Mouse (Mus musculus) large intestine, adult 2 months (tissue): ENCODE measurements around the gene Elavl2. TPM values are rescaled to one million over a fixed set of nuclear protein-coding genes. Genes with fewer than 3 reads are reported as not detected.
"Not testable (repeated sequence)": the region's sequence is repeated elsewhere in the genome, so short reads cannot be mapped to it uniquely, and the experiment has no call there.

Source experiments
- DNase-seq: peaks from one replicate; pipeline ENCODE4 v3.0.0-alpha.2; 2012; ENCODE audit warnings: low read depth, low spot score
- WGBS: fragments of 180-500 bp; shearing (Covaris S2); methylation state at CpG from one replicate; pipeline ENCODE4 v1.1.7; 2018; 5-methylcytosine and 5-hydroxymethylcytosine counted together
- polyA plus RNA-seq: library from polyadenylated mRNA; depleted of rRNA; stranded (reverse); fragments of >200 nt; gene quantifications from 2 replicates; pipeline ENCODE4 v1.2.3, GENCODE M21; 2012

The Elavl2 gene
- polyA plus RNA-seq, 1 experiment: 0.05 TPM

DNA sequence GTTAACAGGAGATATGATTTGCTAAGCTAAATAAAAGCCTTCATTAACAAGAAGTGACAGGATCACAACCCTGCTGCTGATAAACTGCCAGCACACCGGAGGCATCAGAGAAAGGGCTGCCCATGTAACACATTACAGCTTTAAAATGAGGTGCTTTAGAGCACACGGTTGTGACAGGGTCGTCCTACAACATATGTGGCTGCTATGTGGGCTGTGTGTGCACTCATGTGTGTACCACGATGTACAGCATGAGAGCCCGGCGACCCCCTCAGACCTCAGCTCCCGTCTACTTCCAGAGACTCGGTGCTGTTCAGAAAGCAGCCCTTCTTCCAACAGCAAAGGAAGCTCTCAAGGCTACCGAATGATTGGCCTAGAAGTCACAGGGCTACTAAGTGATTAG is 47.4 kb downstream of the Elavl2 start:
- 70% methylated on average over 9 of the region's 9 CpGs for WGBS
- no peak for DNase-seq

DNA sequence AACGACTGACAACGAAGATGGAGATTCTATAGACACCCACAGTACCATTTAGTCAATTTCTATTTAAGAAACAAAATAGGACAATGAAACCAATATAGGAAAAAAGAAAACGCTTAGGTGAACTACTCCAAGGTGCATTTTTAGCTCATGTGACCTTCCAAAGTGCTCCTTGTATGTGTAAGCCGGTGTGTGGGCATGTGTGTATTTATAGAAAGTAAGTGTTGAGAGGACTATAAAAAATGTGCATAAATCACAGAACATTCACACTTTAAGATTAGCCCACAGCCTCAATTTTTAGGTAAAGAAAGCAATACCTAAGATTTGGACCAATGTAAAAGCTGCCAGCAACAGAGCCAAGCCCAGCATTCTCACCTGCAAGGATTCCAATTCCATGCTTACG is 51.0 kb downstream of the Elavl2 start:
- 78% methylated on average over 5 of the region's 5 CpGs for WGBS
- no peak for DNase-seq

DNA sequence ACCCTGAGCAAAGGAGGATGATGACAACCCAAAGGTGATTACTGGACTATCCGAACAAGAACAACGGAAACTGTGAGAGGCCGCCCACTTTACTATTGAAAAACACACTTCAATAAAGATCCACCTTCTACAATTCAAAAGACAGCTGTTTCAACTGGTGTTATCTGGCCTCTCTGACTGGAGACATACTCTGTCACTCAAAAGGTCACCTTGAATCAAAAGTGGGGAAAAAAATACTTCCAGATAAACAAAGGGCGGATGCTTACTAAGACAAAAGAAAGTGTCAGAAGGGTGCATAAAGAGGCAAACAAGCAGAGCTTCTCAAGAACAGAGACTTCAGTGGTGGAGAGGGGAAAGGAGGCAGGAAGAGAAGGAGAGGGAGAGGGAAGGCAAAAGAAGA is 66.4 kb downstream of the Elavl2 start:
- no peak for DNase-seq
- 89% methylated on average over 4 of the region's 4 CpGs for WGBS

DNA sequence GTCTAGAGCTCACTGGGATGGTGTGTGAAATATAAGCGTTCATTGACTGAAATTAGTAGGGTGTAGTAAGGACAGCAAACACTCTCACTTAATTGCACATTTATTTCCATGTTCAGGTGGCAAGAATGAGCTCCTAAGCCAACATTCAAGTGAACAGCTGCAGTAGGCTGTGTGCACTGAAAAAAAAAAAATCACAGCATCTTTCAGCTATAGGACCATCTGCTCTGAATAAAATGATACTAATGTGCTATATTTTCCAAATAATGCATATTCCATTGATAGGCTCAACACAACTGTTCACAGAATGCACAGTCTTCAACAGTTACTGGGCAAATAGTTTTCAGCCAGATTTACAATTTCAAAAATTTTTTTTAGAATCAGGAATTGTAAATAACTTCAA is 89.8 kb downstream of the Elavl2 start:
- no peak for DNase-seq
- 80% methylated on average over 1 of the region's 1 CpGs for WGBS

DNA sequence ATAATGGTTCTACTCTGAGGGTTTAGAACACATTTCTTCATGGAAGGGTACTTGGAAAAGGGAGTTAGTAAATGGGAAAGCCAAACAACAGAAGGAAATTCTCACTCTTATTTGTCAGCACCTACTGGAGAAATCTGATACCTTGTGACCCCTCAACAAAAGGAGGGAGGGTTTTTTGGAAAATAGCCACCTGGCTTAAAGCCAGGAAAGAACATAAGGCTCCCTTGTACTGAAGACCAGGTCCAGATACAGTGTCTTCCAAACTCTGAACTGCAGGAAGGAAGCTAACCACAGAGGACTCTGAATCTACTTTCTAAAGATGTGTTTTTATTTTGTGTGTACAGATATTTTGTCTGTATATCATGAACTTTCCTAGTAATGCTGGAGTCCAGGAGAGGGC is 102.9 kb downstream of the Elavl2 start:
- no peak for DNase-seq

DNA sequence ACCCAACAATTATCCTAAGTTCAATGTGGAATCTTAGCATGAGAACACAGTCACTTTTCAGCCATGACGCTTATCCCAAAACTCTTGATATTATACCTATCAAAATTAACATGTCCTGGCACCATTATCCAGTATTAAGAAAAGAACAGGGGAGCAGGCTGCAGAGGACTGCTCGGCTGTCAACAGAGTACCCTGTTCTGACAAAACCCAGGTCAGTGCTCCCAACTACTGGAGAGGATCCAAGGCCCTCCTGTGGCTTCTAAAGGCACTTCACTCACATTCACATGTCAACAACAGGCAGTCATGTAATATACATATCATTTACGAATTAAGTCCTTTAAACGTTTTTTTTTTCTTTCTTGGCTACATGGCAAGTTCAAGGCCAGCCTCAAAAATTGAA is 105.3 kb downstream of the Elavl2 start:
- DNase-seq: no peak
- WGBS: 63% methylated on average over 4 of the region's 4 CpGs

DNA sequence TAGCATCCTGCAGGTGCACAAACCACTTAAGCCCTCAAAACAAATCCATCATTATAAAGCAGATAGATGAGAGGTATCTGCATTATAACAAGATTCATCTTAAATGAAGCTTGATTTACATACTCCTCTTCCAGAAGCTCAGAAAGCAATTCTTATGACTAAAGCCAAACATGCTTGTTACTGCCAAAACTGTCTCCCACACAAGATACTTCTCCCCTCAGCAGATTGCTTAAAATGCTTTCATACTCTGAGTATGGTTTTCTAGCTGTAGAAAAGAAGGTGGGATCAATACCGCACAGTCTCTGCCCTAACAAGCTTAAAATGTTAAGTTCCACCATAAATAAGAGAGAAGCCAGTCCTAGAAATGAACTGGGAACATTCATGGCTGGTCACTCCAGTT is 109.1 kb downstream of the Elavl2 start:
- WGBS: 79% methylated on average over 1 of the region's 1 CpGs
- DNase-seq: no peak

DNA sequence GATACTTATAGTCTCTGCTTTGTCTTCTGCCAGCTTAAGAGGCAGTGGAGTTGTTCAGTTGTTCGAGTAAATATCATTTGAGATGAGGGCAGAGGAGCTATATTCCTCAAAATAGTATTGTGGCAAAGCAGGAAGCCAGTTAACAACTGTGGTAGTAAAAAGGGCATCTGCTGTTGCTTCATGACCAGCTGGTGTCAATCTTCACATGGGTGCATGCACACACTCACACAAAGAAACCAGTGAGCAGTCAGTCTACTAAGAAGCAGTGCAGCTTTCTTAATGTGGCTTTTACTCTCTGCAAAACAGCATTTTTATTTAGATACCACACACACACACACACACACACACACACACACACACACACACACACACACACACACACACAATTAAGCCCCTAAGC is 110.2 kb downstream of the Elavl2 start:
- WGBS: 47% methylated on average over 1 of the region's 1 CpGs
- no peak for DNase-seq

DNA sequence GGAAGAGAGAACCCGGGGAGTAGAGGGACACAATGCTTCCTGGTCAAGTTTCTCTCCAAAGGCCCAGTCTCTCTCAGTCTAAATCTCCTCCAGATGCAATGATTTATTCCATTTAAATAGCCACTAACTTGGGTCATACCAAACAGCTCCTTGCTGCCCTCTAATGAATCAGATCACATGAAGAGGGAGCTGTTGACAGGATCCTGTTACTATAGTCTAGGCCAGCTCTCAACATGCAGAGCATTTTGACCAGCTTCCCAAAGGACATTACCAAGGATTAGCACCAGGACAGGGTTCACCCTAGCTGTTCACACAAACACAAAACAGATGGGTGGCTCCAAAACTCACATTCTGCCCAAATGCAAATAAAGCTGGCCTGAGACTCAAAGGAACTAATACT is 111.4 kb downstream of the Elavl2 start:
- 73% methylated on average over 1 of the region's 1 CpGs for WGBS
- no peak for DNase-seq

DNA sequence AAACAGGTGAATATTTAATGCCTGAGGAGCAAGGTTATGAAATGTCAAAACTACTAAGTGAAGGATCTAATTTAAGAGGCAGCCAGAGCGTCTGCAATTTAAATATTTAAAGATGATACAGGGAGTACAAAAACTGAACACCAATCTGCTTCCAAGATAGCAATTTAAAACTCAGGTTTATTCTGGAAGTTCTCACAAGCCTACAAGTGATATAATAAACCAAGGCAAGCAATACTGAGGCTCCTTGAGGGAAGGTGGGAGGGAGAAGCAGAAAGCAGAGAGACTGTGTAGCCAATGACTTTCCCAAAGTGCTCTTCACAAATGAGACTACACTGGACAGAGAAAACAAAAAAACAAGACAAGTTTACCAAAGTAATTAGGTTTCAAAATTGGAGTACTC is 132.2 kb downstream of the Elavl2 start:
- DNase-seq: no peak
- WGBS: 73% methylated on average over 1 of the region's 1 CpGs

DNA sequence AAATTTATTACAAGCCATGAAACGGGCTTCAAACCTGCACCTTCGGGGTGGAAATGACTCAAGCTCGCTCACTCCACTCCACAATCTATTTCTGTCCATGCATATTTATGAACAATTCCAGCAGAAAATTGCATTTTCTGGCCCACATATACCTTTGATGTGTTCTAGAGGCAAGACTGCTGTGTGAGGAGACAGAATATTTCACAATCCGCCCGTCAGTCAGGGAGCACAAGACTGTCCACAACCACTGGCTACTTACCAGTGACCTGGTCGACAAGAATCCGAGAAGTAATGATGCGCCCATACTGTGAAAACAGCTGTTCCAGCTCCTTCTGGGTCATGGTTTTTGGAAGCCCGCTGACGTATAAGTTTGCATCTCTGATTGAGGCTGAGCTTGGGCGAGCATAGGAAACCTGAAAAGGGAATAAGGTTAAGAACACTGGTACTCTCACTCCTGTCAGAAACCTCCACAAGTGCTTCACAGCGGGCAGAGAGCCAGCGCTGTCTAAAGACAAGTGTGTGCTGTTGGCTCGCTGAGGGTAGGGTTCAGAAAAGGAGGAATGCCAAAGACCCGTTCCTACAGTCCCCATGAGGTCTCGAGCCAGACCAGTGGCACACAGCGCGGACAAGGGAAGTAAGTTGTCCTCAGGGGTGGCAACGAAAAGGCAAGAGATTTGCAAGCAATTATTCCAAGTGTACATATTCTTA is 136.7 kb downstream of the Elavl2 start:
- 87% methylated on average over 19 of the region's 19 CpGs for WGBS
- no peak for DNase-seq

DNA sequence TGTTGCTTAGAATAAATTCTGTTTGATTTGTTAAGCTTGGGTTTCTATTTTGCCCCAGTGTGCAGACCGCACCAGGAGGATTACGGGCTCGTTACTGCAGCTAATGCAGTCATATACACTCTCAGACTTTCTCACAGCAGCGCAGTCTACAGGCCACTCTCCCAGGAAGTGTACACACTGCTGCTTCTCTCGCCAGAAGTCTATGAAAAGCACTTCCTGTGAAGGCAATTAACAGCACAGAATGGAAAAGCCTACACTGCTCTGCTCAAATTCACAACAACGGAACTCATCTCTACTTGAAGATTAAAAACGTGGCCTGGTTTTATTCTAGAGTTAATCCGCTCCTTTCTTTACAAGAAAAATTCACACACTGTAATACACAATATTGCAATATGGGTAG is 137.7 kb downstream of the Elavl2 start:
- WGBS: 71% methylated on average over 8 of the region's 8 CpGs
- DNase-seq: no peak

DNA sequence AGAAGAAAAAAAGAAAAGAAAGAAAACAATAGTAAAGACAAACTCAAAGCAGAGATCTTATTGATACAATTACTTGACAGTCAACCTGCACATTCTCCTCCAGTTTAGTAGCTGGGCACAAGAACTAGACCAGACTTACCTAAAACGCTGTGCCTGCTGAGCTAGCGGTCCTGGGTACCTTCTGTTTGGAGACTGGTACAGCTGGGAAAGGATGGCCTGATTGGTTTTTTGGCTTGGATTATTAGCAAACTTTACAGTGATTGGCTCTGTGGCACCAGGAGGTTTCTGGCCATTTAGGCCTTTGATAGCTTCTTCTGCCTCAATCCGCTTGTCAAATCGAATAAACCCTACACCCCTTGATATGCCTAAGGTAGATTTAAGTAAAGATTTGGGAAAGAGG is 140.0 kb downstream of the Elavl2 start:
- WGBS: 92% methylated on average over 4 of the region's 4 CpGs
- no peak for DNase-seq

DNA sequence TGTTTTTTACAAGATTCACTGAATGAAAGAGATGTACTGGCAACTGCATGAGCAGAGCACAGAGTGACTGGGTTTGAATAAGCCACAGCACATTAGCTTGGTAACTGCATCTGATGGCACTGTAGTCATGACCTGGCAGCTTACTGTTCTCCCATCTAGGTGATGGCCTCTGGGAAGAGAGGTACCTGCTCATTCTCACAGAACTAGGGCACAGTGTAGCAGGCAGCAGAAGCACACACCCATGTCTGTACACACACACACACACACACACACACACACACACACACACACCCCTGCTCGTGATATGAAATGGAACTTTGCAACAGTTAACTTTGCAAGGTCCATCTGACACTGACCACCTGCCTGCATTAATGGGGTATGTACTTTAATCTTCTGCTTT is 151.9 kb downstream of the Elavl2 start:
- 53% methylated on average over 1 of the region's 1 CpGs for WGBS

DNA sequence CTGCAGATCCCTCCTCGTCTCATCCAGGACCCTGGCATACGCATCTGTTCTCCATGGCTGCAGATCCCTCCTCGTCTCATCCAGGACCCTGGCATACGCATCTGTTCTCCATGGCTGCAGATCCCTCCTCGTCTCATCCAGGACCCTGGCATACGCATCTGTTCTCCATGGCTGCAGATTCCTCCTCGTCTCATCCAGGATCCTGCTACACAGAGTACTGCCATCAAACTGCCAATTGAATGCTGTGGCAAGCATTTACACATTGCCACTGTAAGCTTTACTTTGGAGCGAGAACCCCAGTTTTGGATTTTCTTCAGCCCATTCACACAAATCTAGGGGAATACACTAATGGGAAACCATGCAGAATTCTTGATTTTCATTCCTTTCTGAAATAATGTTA is 155.4 kb downstream of the Elavl2 start:
- not testable (repeated sequence) for DNase-seq
- WGBS: 74% methylated on average over 6 of the region's 8 CpGs

More for the DNA sequence above, 151.9 kb downstream of the Elavl2 start:
- no peak for DNase-seq

DNA sequence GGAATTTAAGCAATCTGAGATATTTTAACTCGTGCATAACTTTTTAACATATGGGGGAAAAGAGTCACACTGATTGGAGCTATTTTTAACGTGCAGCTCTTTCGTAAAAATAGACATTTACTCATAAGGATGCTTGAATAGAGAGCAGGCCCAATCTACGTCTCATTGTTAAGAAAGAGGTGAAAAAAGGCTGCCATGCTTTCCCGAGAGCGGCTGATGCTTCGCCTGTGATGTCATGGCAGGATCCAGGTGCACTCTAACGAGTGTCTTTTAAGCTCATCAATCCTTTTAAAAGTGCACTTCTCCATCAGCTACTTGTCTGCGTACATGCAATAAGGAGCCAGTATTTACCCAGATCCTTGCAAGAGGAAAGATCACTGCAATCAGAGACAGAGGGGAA is 156.0 kb downstream of the Elavl2 start:
- WGBS: 75% methylated on average over 9 of the region's 9 CpGs

DNA sequence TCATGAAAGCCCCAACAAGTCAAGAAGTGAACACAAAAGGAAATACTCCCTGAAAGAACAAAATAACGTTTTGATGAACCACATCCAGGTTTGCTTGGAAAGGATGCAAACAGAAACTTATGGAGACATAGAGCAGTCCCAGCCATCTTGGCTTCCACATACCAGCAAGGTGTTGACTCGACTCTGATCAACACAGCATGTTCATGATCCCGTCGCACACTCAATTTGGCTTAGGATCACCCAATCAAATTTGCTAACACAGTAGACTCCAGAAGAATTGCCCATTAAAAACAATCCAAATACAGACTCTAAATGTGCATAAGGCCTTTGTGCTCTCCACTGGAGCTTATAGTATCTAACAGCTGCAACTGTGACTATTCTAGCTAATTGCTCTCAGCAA is 156.7 kb downstream of the Elavl2 start:
- no peak for DNase-seq
- 87% methylated on average over 4 of the region's 4 CpGs for WGBS

More for the DNA sequence above, 156.0 kb downstream of the Elavl2 start:
- DNase-seq: no peak

DNA sequence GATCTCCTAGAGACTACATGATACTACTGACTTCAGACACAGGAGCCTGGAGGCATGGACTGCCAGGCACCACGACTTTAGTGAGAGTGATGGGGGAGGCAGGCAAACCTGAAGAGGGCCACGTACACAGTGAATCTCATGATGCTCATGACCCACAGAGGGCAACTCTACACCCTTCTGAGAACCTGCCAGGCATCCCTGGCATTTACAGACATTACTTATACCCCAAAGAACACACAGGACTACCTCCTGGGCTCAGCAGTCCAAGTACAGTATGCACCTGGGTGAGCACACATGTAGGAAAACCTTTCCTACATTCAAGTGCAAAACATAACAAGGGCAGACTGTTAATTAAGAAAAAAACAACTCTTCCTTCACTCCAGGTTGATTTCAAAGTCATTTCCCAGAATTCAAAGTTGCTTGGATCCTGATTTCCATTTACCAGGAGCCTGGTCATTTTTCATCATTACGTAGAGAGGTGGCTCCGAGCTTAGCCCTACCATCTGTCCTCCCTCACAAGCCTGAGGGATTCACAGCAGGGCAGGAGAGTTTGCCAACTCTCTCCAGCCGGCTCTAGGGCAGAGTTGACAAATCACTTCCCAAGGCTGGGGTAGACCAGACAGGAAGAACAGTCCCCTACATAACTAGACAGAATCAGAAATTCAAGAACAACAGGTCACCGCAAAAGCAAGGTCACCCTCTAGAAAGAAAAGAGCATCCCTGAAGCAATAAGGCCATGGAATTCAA is 161.7 kb downstream of the Elavl2 start:
- 81% methylated on average over 6 of the region's 6 CpGs for WGBS
- DNase-seq: no peak

DNA sequence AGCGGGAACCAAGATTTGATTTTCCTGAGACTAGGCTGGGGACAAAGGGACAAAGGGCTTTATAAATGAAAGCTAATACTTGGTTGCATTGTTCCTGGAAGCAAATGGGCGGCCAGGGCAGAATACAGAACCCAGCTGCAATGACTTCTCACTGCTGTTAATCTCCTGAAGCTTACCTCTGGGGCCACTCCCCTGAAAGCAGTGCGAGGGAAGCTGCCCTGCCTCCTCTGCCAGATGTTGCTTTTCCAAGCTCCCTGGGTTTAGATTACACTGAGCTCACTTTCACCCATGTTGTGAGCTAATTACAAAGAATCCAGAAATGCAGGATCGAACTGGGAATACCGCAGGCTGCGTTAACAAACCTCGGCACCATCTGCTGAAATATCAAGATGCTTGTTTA is 163.6 kb downstream of the Elavl2 start:
- DNase-seq: no peak
- 59% methylated on average over 7 of the region's 7 CpGs for WGBS

DNA sequence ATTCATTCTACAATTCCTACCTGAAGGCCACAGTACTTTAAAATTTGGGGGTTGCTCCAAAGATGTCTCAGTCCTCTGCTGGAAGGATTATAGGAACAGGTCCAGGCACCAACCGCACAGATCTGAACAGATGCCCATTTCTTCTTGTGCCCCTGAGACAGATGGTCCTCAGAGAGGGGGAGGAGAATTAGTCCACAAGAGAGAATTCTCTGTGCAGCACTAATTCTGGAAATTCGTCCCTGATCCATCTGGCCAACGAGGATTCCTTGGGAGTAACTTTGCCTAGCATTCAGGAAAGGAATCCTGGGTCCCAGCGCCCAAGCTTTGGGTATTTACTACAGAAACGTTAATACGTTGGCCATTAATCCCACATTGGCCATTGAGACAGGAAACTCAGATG is 165.6 kb downstream of the Elavl2 start:
- 74% methylated on average over 6 of the region's 6 CpGs for WGBS
- no peak for DNase-seq

DNA sequence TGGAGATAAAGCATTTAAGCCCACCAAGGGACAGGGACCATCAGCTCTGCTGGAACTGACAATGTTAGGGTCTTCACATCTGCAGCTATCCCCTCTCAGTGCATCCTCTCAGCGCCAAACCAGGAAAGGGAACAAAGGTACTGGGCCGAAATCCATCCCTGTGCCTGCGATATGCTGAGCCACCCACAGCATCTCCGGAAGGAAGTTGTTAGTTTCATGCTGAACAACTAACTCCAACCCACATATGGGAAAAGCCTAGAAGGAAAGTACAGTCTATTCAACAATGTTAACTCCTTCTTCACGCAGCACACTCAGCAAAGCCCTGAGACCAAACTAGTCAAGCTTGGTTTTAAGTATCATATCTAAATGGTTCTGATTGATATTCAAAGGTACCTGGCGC is 167.0 kb downstream of the Elavl2 start:
- WGBS: 90% methylated on average over 6 of the region's 6 CpGs
- DNase-seq: no peak
